Mouse (Mus musculus) kidney, adult 2 months (tissue): ENCODE results near the gene Tctn1.

Experiments
- CTCF ChIP-seq: fragments of 200-500 bp; conservative IDR thresholded peaks from 2 replicates; pipeline ENCODE4 v1.5.1; 2011; ENCODE audit warnings: low read depth, mild to moderate bottlenecking, control low read depth, low read length, moderate library complexity, mixed read lengths; ENCODE audit not compliant: insufficient read depth, insufficient read length
- POLR2A ChIP-seq: fragments of 200-500 bp; IDR thresholded peaks from one replicate; pipeline ENCODE4 v1.6.1; 2011; ENCODE audit warnings: low read depth, low read length, control low read depth

DNA sequence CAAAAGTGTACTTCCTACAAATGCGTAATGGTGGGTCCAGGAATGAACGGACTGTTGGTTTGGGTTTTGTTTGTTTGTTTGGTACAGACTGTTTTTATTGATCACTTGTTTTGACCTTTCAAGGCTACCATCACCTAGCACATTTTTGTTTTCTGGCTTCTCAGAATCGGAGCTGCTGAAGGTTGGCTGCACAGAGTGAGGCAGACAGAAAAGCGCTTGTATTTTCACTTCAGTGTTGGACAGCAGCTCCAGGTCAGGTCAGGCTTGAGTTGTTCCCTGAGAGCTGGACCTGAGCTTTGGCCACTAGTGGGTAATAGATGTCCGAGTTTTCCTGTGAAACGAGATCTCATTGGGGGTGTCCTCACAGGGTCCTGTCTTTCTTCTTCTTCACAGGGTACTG lies 28.9 kb upstream of the Tctn1 start:
- TF ChIP-seq CTCF (0 out of 2 replicates have a peak, but pooled peaks have one; percentile 3), POLR2A (no peak)
